16 mouse cellular contexts compared by ENCODE assay signal in the genomic region with DNA sequence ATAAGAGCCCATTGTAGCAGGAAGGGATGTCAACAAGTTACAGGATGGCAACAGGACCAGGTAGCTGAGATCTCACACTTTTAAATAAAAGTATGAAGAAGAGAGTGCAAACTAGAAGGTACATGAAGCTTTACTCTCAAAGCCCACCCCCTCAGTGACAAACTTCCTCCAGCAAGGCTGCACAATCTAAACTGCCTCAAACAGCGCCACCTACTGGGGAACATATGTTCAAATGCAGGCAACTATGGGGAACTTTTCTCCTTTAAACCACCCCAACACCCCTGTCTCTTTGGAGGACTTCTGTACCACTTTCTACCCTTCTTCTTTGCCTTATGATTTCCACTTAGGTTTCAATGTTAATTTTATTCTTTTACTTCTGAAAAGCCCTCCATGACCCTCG. TPM values are rescaled to one million over a fixed set of nuclear protein-coding genes. Genes with fewer than 3 reads are reported as not detected.
DNase-seq lines count a peak whose midpoint lies in the region; ATAC-seq and TF ChIP-seq lines count a peak whose summit lies in the region.
"Had no signal": no experiment of that assay in that cellular context is flagged by ENCODE, and none has a peak within 500 bp of the region (broad histone marks: within the 10 kb centered on the region; RNA-seq: fewer than 3 reads in every experiment).

No protein-coding gene starts in this region.

- ATAC-seq in kidney, postnatal 0 days (replicated peaks; ENCODE audit: low FRiP score, low read depth), result no peak
- ATAC-seq: midbrain, embryonic 16.5 days had no signal

- WGBS in kidney, postnatal 0 days, result 68% methylated on average over 2 of the region's 2 CpGs

- H3K27ac ChIP-seq in kidney, postnatal 0 days, result no peak overlapping the region
- H3K27ac ChIP-seq: embryonic facial prominence, embryonic 12.5 days; limb, embryonic 12.5 days; neural tube, embryonic 13.5 days had no signal

- no peak for DNase-seq in kidney, postnatal 0 days (ENCODE audit: low spot score)
- no peak for DNase-seq in kidney, adult 18-20 months
- DNase-seq in B cell, adult 2 months, result peak; percentile 21 to 32
- DNase-seq in ES-CJ7 (ENCODE audit: low read depth, low spot score), result peak; percentile 32
- DNase-seq in c-Kit-positive CD71-positive TER-119-positive erythroid progenitor cells, embryonic 14.5 days (ENCODE audit: low spot score), result peak; percentile 3
- no peak for DNase-seq in kidney, postnatal 4 days
- DNase-seq in natural killer cell, adult 2 months (ENCODE audit: low spot score in 2 of 2), result no peak
- DNase-seq: adrenal gland, postnatal 14 days; heart, postnatal 4 days; kidney, postnatal 14 days; lung, adult 18-20 months had no signal

- H3K36me3 ChIP-seq in kidney, postnatal 0 days (ENCODE audit: insufficient read depth, low read length), result no peaks in the 10 kb centered on the region
- H3K36me3 ChIP-seq: embryonic facial prominence, embryonic 12.5 days; heart, embryonic 12.5 days; limb, embryonic 12.5 days; neural tube, embryonic 13.5 days had no signal

- no peaks in the 10 kb centered on the region for H3K27me3 ChIP-seq in kidney, postnatal 0 days (ENCODE audit: insufficient read depth, low read length)
- H3K27me3 ChIP-seq: embryonic facial prominence, embryonic 12.5 days; heart, embryonic 12.5 days; limb, embryonic 12.5 days; neural tube, embryonic 13.5 days had no signal

- H3K9ac ChIP-seq in kidney, postnatal 0 days (ENCODE audit: low read depth, low read length), result no peak overlapping the region
- H3K9ac ChIP-seq: embryonic facial prominence, embryonic 12.5 days; heart, embryonic 12.5 days; limb, embryonic 12.5 days; neural tube, embryonic 13.5 days had no signal

- no peaks in the 10 kb centered on the region for H3K9me3 ChIP-seq in kidney, postnatal 0 days (replicated peaks; ENCODE audit: low read length)
- H3K9me3 ChIP-seq: embryonic facial prominence, embryonic 12.5 days; heart, embryonic 12.5 days; neural tube, embryonic 13.5 days had no signal

- H3K4me3 ChIP-seq in kidney, postnatal 0 days (replicated peaks; ENCODE audit: low read depth, low read length), result no peak overlapping the region
- H3K4me3 ChIP-seq: embryonic facial prominence, embryonic 12.5 days; heart, embryonic 12.5 days; limb, embryonic 12.5 days; neural tube, embryonic 13.5 days had no signal

- H3K4me1 ChIP-seq in kidney, postnatal 0 days (replicated peaks; ENCODE audit: insufficient read depth, low read length), result no peaks in the 10 kb centered on the region
- H3K4me1 ChIP-seq: embryonic facial prominence, embryonic 12.5 days; heart, embryonic 12.5 days; limb, embryonic 12.5 days; neural tube, embryonic 13.5 days had no signal

- H3K4me2 ChIP-seq in kidney, postnatal 0 days (ENCODE audit: low read length), result no peak overlapping the region
- H3K4me2 ChIP-seq: embryonic facial prominence, embryonic 12.5 days; heart, embryonic 12.5 days; limb, embryonic 12.5 days; neural tube, embryonic 13.5 days had no signal

- peak; percentile 41 for TF ChIP-seq CTCF in kidney, postnatal 0 days (IDR thresholded peaks at IDR 0.05; ENCODE audit: low read depth)

RNA-seq across cellular contexts. Expression of a gene that starts 16.5 kb away (rescaled TPM):
- 5.5 and 6.1 TPM in 2 replicates for polyA plus RNA-seq in kidney, postnatal 0 days (2015; fragmentation: Nextera tagmentation; extraction: Ambion mirVana)

Comparison
In these comparisons a context has a peak if more than half of its experiments do, and no peak if none do; other contexts are left out.
1. DNase-seq: peak in B cell, adult 2 months (2 of 2), ES-CJ7 (single experiment) and c-Kit-positive CD71-positive TER-119-positive erythroid progenitor cells, embryonic 14.5 days (single experiment); none in kidney, postnatal 0 days (single experiment), kidney, adult 18-20 months (single experiment), kidney, postnatal 4 days (0 of 2) and natural killer cell, adult 2 months (0 of 2).